ENCODE assay signal across 8 mouse cellular contexts in the genomic region with DNA sequence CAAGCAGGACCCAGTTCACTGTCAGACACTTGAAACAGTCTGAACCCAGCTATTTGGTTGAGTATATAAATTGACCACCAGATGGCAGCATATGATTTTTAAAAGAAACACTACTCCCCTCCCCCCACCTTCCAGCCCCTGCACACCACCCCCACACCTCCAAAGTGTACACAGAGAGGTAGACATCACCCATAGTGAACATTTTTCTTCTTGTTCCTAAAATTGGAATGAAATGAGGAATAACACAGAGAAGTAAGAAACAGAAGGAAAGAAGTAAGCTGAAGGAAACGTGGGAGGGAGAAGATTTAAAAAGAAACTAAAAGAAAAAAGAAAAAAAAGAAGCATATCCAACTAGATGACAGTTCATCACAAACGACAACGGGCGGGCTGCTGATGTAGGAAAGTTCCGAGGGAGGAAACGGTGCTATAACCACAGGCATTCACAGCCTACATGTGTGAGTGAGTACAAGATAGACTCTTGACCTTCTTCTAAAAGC.
DNase-seq lines count a peak whose midpoint lies in the region; ATAC-seq and TF ChIP-seq lines count a peak whose summit lies in the region.

No protein-coding gene starts in this region.

- peak; percentile 58 for TF ChIP-seq CTCF in intestine, postnatal 0 days (IDR thresholded peaks at IDR 0.05; ENCODE audit: low read depth)
- TF ChIP-seq CTCF in Patski (IDR thresholded peaks at IDR 0.05), result peak; percentile 68
- TF ChIP-seq CTCF in midbrain, postnatal 0 days (IDR thresholded peaks at IDR 0.05), result peak; percentile 61

- POLR2A ChIA-PET in Patski (lab: Charles Lee), result interaction anchor here (0.7 to 1.3 kb wide), 2 partner anchors 23 to 269 kb away, joined by 3 to 7 read pairs; no protein-coding TSS in a partner anchor

- no peaks in the 10 kb centered on the region for H3K9me3 ChIP-seq in intestine, postnatal 0 days (ENCODE audit: control insufficient read depth)
- H3K9me3 ChIP-seq in intestine, embryonic 15.5 days, result no peaks in the 10 kb centered on the region
- H3K9me3 ChIP-seq in midbrain, postnatal 0 days (ENCODE audit: low read length), result no peaks in the 10 kb centered on the region

- ATAC-seq in intestine, postnatal 0 days, result no peak
- no peak for ATAC-seq in intestine, embryonic 15.5 days
- no peak for ATAC-seq in Patski
- peak; percentile 60 to 74 for ATAC-seq in hematopoietic stem cell, adult 5-6 weeks (replicated peaks in 1 of 2; ENCODE audit: insufficient read depth in 1 of 2, low FRiP score in 2 of 2, low TSS enrichment in 1 of 2, low read depth in 1 of 2, poor library complexity in 2 of 2, severe bottlenecking in 2 of 2)
- ATAC-seq in midbrain, postnatal 0 days (ENCODE audit: low FRiP score), result 0 out of 2 replicates have a peak, but pooled peaks have one; percentile 16

- H3K4me2 ChIP-seq in intestine, postnatal 0 days (replicated peaks; ENCODE audit: low read depth), result no peak overlapping the region
- H3K4me2 ChIP-seq in intestine, embryonic 15.5 days (replicated peaks), result no peak overlapping the region
- H3K4me2 ChIP-seq in midbrain, postnatal 0 days (ENCODE audit: low read depth, low read length, poor library complexity, severe bottlenecking), result no peak overlapping the region

- H3K4me1 ChIP-seq in intestine, postnatal 0 days (replicated peaks; ENCODE audit: control insufficient read depth, insufficient read depth, low read length), result no peaks in the 10 kb centered on the region
- no peaks in the 10 kb centered on the region for H3K4me1 ChIP-seq in intestine, embryonic 15.5 days (replicated peaks)
- no peaks in the 10 kb centered on the region for H3K4me1 ChIP-seq in midbrain, postnatal 0 days (ENCODE audit: insufficient read depth, low read length)

- no peak overlapping the region for H3K9ac ChIP-seq in intestine, postnatal 0 days (ENCODE audit: low read depth, low read length)
- H3K9ac ChIP-seq in intestine, embryonic 15.5 days, result no peak overlapping the region
- H3K9ac ChIP-seq in midbrain, postnatal 0 days (replicated peaks; ENCODE audit: low read length, poor library complexity, severe bottlenecking), result no peak overlapping the region

- H3K36me3 ChIP-seq in intestine, postnatal 0 days (ENCODE audit: control insufficient read depth, insufficient read depth), result no peaks in the 10 kb centered on the region
- no peaks in the 10 kb centered on the region for H3K36me3 ChIP-seq in intestine, embryonic 15.5 days
- H3K36me3 ChIP-seq in midbrain, postnatal 0 days (ENCODE audit: insufficient read depth, low read length), result no peaks in the 10 kb centered on the region

- no peak overlapping the region for H3K4me3 ChIP-seq in intestine, postnatal 0 days (ENCODE audit: low read depth, low read length)
- no peak overlapping the region for H3K4me3 ChIP-seq in intestine, embryonic 15.5 days (replicated peaks)
- H3K4me3 ChIP-seq in midbrain, postnatal 0 days (ENCODE audit: low read depth, low read length), result no peak overlapping the region

- peak; percentile 84 for DNase-seq in CD4-positive helper T cell, adult 2 months (ENCODE audit: low read depth, low spot score)
- DNase-seq in Patski (ENCODE audit: low read depth, low spot score), result no peak
- DNase-seq in midbrain, postnatal 0 days (ENCODE audit: low spot score), result peak; percentile 67
- no peak for DNase-seq in ovary, postnatal 14 days (ENCODE audit: low spot score)
- no peak for DNase-seq in urinary bladder, postnatal 4 days (ENCODE audit: low spot score in 2 of 2)

- in situ Hi-C loops in Patski (cut with MboI; ENCODE audit: low pct_unique_long_range_greater_than_20kb), result loop anchor here (5.0 kb wide), 1 partner anchor 775 kb away; no protein-coding TSS in a partner anchor

- WGBS in intestine, postnatal 0 days, result 60% methylated on average over 6 of the region's 6 CpGs
- 65% methylated on average over 6 of the region's 6 CpGs for WGBS in intestine, embryonic 15.5 days
- 68% methylated on average over 6 of the region's 6 CpGs for WGBS in midbrain, postnatal 0 days

- no peaks in the 10 kb centered on the region for H3K27me3 ChIP-seq in intestine, postnatal 0 days (replicated peaks; ENCODE audit: control insufficient read depth, insufficient read depth, low read length)
- no peaks in the 10 kb centered on the region for H3K27me3 ChIP-seq in intestine, embryonic 15.5 days (replicated peaks)
- no peaks in the 10 kb centered on the region for H3K27me3 ChIP-seq in Patski
- H3K27me3 ChIP-seq in midbrain, postnatal 0 days (ENCODE audit: insufficient read depth, low read length), result no peaks in the 10 kb centered on the region

- H3K27ac ChIP-seq in intestine, postnatal 0 days (ENCODE audit: low read depth, low read length), result no peak overlapping the region
- no peak overlapping the region for H3K27ac ChIP-seq in intestine, embryonic 15.5 days
- no peak overlapping the region for H3K27ac ChIP-seq in midbrain, postnatal 0 days (ENCODE audit: low read depth, low read length)

- CTCF ChIA-PET in Patski (lab: Charles Lee), result interaction anchor here (1.0 to 1.6 kb wide), 3 partner anchors 11 to 269 kb away, joined by 3 to 9 read pairs (median 4); no protein-coding TSS in a partner anchor

Comparison
In these comparisons a context has a peak if more than half of its experiments do, and no peak if none do; other contexts are left out.
1. ATAC-seq: peak in hematopoietic stem cell, adult 5-6 weeks (2 of 2) and midbrain, postnatal 0 days (single experiment); none in intestine, postnatal 0 days (single experiment), intestine, embryonic 15.5 days (single experiment) and Patski (single experiment).
2. DNase-seq: peak in CD4-positive helper T cell, adult 2 months (single experiment) and midbrain, postnatal 0 days (single experiment); none in Patski (single experiment), ovary, postnatal 14 days (single experiment) and urinary bladder, postnatal 4 days (0 of 2).
3. Peak in every context shown above with its lines, with median percentiles within 50 percentile points of each other: CTCF ChIP-seq.